Mouse (Mus musculus) cerebellum, postnatal 14 days (tissue): ENCODE results near the gene Erbb2.
A peak's percentile ranks its signal among the peaks of the same experiment; 100 is the strongest.

Experiments
- DNase-seq, 2 experiments: peaks; one replicate each; pipeline ENCODE4 v3.0.0; 2021; ENCODE audit warnings: mixed read lengths in 2 of 2

Gene Erbb2

GRCm38 (mm10) chr11:98385638-98386585 is 26.4 kb upstream of the Erbb2 start, which contains the start of gene Pnmt:
Pnmt (plus strand) TSS chr11:98386450.
- DNase-seq: no peak

GRCm38 (mm10) chr11:98386596-98386995 is 25.7 kb upstream of the Erbb2 start:
- no peak for DNase-seq

- no peak for DNase-seq
These were observed 25.2 kb upstream of the Erbb2 start for GRCm38 (mm10) chr11:98387056-98387577.

- peak; percentile 9 to 15 for DNase-seq
These were observed 24.0 kb upstream of the Erbb2 start for GRCm38 (mm10) chr11:98388282-98388681.

- DNase-seq: peak; percentile 78 to 83
These were observed 23.0 kb upstream of the Erbb2 start for GRCm38 (mm10) chr11:98389221-98389780.

GRCm38 (mm10) chr11:98390141-98390540 is 22.1 kb upstream of the Erbb2 start:
- peak in 1 of 2 experiments; percentile 5 for DNase-seq

- peak in 1 of 2 experiments; percentile 8 for DNase-seq
These were observed 20.2 kb upstream of the Erbb2 start for GRCm38 (mm10) chr11:98392034-98392433.

GRCm38 (mm10) chr11:98392645-98393044 is 19.6 kb upstream of the Erbb2 start:
- peak in 1 of 2 experiments; percentile 2 for DNase-seq

- peak; percentile 10 to 25 for DNase-seq
These were observed 19.0 kb upstream of the Erbb2 start for GRCm38 (mm10) chr11:98393317-98393716.

GRCm38 (mm10) chr11:98394301-98394700 is 18.0 kb upstream of the Erbb2 start:
- peak in 1 of 2 experiments; percentile 19 for DNase-seq

GRCm38 (mm10) chr11:98395041-98395440 is 17.2 kb upstream of the Erbb2 start:
- DNase-seq: peak; percentile 12 to 15

- no peak for DNase-seq
These were observed 14.3 kb upstream of the Erbb2 start for GRCm38 (mm10) chr11:98397946-98398345.

- DNase-seq: peak; percentile 91
These were observed 12.0 kb upstream of the Erbb2 start, which contains the start of gene Pgap3 for GRCm38 (mm10) chr11:98400161-98400726. Pgap3 (minus strand) TSS chr11:98400490.

- DNase-seq: no peak
These were observed 11.5 kb upstream of the Erbb2 start for GRCm38 (mm10) chr11:98400816-98401215.

- no peak for DNase-seq
These were observed 5.6 kb upstream of the Erbb2 start for GRCm38 (mm10) chr11:98406621-98407020.

- DNase-seq: no peak
These were observed 3.4 kb upstream of the Erbb2 start for GRCm38 (mm10) chr11:98408872-98409271.

GRCm38 (mm10) chr11:98409341-98409822 is 2.9 kb upstream of the Erbb2 start:
- no peak for DNase-seq

GRCm38 (mm10) chr11:98412797-98413301 is 579 bp downstream of the Erbb2 start:
- no peak for DNase-seq

GRCm38 (mm10) chr11:98413731-98414130 is 1.5 kb downstream of the Erbb2 start:
- DNase-seq: no peak

- DNase-seq: no peak
These were observed 1.9 kb downstream of the Erbb2 start for GRCm38 (mm10) chr11:98414162-98414561.

GRCm38 (mm10) chr11:98417074-98417473 is 4.8 kb downstream of the Erbb2 start:
- DNase-seq: no peak

GRCm38 (mm10) chr11:98418273-98418672 is 6.0 kb downstream of the Erbb2 start:
- DNase-seq: no peak
